Mouse (Mus musculus): Measurements from ENCODE around the gene Fads2.

Fads2 gene

DNA sequence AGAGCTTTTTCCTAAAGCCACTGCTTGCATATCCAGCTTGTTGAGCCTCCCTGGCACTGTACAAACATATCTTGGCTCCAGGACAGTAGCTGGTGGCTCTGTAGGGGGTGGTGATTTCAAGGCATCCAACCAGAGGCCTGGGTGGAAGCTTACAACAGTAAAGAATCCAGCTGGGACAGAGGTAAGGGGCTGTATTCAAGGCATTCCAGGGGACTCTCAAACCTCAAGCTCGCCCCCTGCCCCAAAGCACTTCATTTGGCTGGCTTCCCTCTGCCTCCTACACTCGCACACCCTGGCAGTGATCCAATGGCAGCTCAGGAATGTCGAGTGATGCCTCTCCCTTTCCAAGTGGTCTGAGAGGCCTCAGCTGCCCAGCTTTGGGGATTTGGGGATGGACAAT is 62.6 kb downstream of the Fads2 start:
- peak; percentile 64 to 71 for DNase-seq

DNA sequence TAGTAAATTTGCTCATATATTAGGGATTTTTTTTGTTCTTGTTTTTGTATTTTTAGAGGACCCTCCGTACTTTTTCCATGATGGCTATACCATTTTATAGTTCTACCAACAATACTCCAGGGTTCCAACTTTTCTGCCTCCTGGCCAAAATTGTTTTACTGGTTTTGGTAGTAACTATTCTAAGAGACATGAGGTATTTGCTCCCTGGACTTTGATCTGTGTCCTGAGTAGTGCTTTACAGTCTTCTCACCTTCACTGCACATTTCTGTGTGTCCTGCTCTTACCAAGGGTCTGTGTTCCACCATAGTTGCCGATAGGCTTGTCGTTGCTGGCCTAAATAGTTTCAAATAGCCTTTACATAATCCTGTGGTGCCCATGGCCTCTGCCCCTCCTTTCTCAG is 63.2 kb downstream of the Fads2 start:
- peak in 1 of 2 experiments; percentile 73 for DNase-seq

DNA sequence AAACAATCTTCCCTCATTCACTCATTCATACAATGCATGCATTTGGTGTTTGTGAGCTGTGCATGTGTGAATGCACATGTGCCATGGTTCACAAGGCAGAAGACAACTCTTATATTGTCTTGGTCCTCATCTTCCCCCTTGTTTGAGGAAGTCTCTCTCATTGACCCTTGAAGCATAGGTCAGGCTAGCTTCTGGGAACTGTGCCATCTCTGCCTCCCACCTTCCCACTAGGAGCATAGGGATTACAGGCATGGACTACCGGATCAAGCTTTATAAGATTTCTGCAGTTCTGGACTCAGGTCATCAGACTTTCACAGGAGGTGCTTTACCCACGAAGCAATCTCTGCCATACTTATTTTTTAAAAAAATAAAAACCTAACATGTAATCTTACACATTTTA is 64.0 kb downstream of the Fads2 start:
- DNase-seq = peak; percentile 67 to 69

DNA sequence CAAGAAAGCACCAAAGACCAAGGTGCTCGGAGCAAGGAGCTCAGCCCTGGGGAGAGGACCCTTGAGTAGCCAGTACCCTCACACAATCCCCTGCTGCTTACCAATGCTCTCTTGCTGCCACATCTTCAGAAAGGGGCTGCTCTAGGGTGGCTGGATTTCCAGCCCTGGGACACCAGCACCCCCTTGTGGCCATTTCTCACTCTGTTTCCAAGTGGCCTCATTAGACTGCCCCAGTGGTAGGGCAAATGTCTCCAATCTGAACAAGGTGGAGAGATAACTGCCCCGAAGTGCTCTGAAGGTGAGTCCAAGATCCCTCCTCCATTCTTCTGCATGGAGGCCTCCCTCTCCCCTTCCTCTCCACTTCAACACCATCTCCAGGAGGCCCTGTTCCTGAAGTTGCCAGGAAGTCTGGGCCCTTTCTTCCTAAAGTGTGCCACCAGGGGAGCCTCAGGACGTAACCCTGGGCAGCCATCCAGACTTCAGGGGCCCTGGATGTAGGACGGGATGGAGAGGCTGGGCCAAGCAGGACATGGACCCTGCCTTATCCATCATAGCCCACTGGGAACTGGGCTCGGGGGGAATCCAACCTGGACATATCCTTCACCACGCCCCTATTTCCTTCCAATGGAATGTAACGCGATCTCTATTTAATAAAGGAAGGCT is 66.6 kb downstream of the Fads2 start:
- DNase-seq = peak in 1 of 2 experiments; percentile 88

DNA sequence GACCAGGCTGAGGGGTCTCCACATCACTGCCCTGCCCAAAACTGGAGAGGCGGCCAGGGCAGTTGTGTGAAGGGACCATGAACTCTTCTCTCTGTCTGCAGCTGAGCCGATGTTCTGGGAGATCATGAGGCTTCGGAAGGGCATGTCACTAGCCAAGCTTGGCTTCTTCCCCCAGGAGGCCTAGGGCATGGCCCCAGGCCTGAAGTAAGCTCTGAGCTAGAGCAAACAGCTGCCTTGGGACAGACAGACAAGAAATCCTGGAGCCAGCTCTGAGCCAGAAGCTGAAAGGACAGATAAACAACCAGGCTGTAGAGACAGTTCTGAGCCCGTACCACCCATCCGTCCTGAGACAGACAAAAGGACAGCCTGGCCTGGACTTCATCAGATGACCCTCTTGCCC is 67.2 kb downstream of the Fads2 start:
- DNase-seq = no peak

DNA sequence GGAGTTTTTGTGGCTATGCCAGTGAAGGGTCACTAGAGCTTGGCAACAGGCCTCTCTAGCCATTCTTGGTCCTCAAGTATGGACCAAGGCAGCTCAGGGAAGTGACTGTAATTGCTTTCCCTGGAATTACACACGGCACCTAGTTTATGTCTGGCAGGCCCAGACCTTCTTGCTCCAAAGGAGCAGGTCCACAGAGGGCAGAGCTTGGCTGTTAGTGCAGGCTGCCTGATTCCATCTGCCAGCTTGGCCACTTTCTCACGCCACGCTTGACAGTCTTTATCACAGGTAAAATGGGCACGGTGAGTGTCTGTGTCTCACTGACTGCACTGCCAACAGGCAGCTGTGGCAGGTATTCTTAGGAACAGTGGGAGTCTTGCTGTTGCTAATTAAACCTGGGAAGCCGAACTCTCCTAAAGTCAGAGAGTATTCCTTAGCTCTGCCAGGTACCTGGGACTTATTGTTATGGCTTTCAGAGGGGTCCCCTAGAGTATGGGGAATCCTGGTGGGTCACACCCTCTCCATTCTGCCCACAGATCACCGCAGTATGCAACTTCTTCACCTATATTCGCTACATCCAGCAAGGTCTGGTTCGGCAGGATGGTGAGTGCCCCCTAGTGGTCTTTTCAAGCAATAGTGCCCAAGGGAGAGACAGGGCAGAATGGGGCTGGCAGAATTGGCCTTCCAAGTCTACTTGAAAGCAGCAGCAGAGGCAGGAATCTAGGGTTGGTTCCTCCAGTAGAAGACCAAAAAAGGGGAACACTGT is 68.2 kb downstream of the Fads2 start:
- peak; percentile 65 to 67 for DNase-seq

DNA sequence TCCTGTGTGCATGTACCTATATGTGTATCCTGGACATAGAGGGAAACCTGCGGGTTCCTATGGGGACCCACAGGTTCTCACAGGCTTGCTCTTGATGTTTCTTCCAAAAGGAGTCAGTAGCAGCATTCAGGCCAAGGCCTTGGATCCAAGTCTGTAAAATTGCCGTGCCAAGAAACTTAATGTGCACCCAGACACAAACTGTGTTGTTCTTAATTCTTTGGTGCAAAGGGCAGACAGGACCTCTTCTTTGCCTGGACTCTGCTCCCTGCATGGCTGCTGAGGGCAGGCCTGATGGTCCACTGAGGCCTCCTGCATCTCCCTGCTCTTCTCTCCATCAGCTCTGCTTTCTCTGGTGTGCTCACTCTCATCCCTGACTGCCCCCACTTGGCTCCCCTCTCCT is 71.8 kb downstream of the Fads2 start:
- peak; percentile 68 to 82 for DNase-seq

DNA sequence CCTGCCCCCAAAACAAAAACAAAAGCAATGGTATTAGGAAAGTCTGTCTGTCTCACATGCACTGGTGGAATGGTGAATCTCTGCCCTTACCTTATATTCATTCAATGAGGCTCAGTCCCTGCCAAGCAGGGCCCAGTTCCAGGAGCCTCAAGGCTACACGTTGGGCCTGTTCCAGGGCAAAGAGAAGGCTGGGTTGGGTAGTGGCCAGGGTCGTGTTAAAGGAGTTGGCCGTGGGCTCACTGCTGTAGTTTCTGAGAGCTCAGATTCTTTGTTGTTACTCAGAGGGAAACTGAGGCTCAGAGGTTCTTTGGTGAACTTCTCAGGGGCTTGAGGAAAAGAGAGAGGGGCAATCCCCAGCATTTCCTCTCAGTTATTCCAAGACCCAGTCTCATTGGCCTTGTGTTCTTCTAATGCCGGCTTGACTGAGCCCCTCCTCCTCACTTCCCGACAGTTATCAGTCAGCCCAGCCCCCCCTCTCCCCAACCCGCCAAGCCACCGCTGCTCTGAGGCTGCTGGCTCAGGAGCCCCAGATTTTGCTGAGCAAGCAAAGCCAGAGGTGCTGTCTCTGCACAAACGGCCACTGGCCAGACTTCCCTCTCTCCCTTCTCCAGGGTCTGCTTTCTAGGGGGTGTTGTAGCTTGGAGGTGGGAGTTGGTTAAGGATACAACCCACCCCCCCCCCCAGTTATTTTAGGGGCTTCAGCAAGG is 76.2 kb downstream of the Fads2 start:
- DNase-seq = peak; percentile 70 to 72

DNA sequence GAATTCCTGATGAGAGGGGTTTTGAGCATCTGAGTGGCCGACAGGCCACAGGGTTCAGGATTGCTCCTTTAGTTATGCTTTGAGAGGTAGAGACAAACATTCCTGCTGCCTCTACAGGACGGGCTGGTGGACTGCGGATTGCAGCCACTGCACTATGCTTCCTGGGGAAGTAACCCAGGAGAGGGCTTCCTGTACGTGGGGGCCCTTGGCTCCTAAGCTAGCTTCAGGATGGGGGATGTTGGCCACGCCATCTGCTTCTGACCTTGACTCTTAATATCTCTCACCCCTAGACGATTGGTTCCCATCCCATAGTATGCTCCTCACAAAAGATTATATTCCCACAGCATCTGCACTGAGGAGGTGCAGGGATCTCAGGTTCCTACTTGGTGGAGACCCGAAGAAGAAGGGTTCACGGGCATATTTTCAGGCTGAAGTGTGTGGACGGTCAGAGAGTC is 78.2 kb downstream of the Fads2 start:
- DNase-seq = no peak

DNA sequence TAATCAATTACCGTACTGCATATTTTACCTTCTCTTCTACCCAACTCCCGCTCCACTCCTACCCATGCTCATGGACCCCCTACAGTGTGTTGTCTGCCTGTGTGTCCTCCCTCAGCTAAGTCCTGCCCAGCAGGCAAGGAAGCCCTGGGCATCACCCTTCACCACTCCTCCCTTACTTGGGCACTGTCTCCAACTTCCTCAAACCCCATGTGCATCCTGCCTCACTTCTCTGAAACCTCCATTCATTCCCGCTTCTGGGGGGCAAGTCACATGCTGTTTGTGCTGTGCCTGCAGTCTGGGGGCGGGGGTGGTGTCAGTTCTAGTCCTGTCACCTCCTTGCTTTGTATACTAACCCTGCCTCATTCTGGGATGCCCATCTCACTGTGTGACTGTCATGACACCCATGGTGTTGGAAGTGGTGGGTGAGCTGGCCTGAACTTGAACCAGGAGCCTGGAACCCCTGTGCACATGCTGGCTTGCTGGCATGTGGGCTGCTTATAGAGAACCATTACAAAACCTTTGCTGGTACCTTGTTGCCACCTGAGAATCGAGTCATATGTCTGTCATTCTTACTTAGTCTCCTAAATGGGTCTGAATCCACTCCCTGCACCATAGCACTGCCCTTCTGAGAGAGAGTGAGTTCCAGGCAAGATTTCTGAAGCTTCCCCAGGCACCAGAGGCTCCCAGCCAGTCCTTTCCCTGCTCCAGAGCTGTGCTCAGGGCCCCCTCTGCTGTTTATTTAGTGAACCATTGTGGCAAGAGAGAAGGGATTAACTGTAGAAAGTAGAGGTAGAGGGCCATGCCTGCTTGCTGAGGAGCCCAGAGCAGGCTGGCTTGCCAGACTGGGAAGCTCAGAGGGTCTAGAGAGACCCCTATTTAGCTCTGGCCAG is 78.9 kb downstream of the Fads2 start:
- DNase-seq = peak in 1 of 2 experiments; percentile 58

DNA sequence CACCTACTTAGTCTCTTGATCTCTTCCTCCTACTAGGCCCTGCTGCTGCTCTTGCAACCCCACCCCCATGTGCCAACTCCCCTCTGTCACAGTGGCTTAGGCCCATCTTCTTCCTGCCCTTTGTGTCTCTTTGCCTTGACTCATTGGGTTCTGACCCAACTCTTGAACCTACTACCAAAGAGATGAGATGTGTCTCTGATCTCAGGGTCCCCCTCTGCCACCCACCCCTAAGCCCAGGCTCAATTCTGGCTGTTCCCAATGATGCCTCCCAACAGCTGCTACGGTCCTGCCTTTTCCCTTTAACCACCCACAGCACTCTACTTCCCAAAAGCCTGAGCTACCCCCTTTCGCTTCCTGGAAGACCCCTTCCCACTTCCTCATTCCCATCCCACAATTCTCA is 79.6 kb downstream of the Fads2 start:
- DNase-seq = peak in 1 of 2 experiments; percentile 5

DNA sequence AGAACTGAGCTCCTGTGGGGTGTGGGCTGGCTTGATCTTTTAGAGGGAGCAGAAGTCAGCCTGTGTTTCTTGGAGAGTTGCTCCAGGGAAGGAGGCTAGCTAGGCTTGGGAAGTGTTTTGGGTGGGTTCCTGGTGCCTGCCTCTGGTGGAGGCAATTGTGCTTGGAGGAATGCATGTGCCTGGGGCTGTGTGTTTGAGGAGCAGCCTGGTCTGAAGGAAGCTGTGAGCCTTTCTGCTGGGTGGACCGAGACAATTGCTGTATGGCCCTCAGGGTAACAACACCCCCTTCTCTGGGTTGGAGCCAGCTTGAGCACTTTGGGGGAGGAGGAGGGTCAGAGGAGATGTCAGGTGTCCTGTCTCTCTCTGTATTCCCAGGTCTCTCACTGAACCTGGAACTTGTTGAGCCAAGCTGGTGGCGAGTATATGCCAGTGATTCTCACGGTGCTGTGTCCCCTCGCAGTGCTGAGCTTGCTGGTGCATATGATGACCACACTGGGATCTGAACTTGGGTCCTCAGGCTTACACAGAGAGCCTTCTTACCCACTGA is 82.3 kb downstream of the Fads2 start:
- DNase-seq = peak in 1 of 2 experiments; percentile 3

DNA sequence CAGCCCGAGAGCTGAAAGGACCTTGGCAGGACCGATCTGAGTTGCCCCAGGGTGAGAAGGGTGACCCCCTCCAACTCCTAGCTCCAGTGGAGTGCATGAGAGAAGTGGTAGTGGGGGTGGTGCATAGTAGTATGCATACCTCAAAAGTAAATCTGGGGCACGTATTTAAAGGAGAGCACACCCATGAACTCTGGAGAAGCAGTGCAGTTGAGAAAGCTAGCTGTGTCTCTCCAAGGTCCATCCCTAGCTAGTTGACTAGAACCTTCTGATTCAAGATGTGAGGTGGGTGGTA is 83.1 kb downstream of the Fads2 start:
- DNase-seq = peak in 1 of 2 experiments; percentile 29

DNA sequence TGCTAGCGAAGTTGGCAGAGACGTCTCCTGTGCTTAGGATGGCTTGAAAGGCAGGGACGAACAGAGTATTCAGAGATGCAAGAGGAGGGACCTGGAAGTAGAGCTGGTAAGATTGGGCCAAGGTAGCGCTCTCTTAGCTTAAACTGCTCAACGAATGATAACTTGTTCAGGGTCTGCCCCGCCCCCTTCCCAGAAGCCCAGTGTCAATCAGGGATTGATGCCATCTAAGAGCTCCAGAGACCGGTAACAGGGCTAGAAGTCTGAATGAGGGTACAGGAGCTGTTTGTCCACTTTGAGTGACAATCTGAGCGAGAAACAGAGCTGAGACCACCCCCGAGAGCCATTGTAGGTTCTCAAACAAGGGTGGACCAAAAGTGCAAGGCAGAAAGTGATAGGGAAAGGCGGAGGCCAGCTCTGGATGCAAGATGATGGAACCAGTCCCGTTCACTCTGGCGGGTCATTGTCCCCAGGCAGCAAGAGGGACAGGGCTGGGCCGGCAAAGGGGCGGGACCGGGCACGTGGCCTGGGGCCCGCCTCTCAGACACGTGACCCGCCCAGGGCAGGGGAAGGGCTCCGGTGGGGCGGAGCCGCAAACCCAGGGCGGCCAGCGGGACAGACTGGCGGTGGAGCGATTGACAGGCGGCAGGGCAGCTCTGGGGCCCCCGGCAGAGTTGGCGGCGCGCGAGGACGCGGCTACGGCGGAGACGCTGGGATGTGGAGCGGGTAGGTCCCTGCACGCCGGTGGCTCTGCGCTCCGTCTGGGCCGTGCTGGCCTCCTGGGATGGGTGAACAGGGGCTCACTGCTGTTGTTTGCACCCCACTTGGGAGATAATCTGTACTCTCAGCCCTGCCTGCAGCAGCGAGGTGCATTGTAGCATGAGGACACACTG is 83.7 kb downstream of the Fads2 start:
- peak; percentile 92 for DNase-seq

DNA sequence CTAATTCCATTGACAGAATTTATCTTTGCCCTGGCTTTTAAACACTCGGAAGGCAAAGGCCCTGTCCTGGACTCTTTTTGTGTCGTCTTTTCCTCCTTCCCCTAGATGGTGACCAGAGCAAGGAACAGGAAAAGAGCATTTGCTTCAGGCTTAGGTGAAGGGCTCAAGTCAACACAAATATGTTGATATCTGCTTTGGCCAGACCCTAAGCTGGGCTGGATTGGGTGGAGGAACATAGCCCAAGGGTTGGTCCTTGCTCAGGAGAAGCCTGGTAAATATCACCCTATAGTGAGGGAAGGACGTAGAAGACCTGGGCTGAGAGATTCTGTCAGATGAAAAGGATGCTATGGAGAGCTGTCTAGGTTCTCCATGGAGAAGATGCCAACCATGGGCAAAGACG is 85.4 kb downstream of the Fads2 start:
- no peak for DNase-seq

DNA sequence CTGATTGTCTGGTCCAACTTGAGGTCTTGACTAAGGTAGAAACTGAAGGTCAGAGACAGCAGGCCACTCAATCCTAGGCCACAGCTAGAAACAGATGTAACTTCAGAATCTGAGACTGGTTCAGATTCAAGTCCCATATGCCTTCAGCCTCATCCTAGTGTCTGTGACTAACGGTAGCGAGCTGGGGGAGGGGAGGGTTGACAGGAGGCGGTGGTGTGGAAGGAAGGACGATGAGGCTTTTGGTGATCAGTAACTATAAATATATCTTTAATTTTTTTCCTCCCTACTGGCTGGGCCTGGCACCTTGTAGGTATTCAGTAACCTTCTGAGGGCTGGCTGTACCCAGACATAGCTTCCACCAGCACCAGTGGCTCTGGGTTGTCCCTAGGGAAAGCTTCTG is 86.1 kb downstream of the Fads2 start:
- no peak for DNase-seq

DNA sequence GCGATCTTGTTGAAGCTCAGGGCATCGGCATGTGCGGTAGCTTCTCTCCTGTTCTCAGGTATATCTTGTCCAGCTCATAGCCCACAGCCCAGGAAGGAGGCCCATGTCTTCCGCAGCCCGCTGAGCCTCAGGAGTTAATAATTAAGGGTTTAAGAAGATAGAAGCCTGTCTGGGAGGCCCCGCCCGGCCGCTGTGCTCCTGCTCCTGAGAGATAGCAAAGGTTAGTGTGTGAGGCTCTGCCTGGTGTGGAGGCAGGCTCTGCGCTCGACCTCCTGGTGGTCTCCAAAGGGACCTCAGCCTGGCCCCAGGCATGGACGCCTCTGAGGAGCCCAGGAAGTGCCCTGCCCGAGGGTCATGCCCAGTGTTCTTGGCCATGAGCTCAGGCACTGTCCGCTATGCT is 86.7 kb downstream of the Fads2 start:
- peak; percentile 72 to 75 for DNase-seq

DNA sequence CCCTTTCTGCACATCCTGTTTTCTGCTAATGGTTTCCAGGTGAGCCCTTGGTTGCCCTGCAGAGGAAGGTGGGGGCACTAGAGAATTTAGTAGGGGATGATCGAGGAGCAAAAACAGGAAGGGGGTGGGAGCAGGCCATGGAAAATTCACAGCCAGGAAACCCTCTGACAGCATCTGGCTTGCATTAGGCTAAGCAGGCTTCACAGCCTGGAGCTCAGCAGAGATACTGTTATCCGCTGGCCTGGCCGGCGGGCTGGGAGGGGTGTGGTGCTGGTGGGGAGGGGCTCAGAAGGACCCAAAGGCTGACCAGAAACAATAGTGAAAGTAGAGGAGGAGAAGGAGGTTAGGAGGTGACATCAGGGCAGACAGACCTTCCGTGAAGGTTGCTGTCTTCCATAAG is 87.6 kb downstream of the Fads2 start:
- no peak for DNase-seq

DNA sequence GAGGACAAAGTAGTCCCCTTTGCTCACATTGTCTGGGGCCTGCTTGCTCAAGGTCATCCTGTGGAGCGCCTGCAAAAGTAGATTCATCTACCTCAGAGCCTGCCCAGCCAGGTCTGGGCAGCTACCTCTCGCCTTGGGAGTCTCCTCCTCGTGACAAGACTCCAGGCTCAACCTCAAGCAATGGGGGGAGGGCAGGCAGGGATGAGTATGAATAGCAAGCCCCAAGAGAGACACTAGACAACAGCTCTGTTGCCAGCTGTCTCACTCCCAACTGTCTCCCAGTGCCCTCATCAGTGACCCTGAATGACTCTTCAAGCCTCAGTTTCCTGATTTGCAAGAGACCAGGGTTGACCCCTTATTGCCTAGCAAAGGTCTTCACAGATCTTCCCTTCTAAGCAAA is 88.2 kb downstream of the Fads2 start:
- no peak for DNase-seq

DNA sequence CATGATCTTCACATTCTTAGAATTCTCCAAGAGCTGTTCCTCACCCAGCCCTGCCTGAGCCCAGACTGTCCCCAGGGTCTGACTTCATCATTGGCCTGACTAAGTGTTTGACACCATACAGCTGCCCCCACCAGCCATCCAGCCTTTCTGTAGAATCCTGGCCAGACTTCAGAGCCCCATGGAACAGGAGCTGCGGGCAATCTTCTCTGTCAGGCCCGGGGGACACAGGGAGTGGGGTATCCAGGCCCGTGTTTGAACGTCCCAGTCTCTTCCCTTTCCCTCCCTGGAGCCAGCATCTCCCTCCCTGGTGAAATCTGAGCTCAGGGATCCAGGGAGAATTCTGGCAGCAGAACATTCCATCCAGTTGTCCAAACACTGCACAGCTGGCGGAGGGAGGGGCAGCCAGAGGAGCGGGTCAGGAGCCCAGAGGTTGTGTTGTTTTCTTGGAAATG is 88.7 kb downstream of the Fads2 start:
- no peak for DNase-seq

Measured in kidney, adult 8-10 months (tissue).